Mouse (Mus musculus): ENCODE measurements around the gene Dand5.

DNA sequence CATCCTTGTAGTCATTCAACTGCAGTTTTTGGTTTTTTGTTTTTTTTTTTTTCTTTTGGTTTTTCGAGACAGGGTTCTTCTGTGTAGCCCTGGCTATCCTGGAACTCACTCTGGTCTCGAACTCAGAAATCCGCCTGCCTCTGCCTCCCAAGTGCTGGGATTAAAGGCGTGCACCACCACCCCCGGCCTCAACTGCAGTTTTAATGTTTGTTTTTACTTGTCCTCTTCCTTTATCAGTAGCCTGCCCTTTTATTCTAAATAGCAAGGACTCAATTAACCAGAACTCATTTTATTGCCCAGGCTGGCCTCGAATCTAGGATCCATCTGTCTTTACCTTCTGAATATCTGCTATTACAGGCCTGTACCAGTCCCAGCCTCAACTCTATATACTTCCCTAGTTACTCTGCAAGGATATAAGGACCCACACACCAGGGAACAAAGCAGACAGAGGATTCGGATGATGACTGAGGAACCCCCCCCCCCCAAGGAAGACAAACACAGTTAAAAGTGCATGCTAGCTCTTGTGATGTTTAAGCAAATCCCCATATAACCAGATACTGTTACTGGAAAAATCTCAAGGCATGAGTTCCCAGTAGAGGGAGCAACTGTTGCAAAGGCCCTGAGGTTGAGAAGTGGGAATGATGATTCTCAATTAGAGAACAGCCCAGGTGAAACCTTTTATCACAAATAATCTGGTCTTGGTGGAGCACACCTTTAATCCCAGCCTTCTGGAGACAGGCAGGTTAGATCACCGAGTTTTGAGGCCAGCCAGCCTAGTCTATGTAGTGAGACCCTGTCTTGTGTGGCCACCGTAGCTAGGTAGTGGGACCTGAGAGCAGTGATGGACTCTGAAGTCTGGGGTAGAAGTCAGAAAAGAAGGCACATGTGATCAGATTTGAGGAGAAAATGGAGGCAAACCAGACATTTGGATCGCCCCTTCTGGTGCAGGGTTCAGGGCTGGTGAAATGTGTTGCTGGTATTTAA is 10.4 kb upstream of the Dand5 start:
- no peak for TF ChIP-seq POLR2A (IDR thresholded peaks at IDR 0.05; ENCODE audit: low read depth, low read length)
- TF ChIP-seq CTCF (IDR thresholded peaks at IDR 0.05; ENCODE audit: extremely low read depth, insufficient read length, insufficient replicate concordance, low read depth, low read length): no peak

Data from small intestine, adult 2 months (tissue).